Mouse (Mus musculus): ENCODE measurements around the gene Grwd1. TPM values are rescaled to one million over a fixed set of nuclear protein-coding genes. Genes with fewer than 3 reads are reported as not detected.

Grwd1 gene
- polyA plus RNA-seq, 1 experiment, result 126 TPM

GRCm38 (mm10) chr7:45793969-45794585 is 36.7 kb downstream of the Grwd1 start:
- TF ChIP-seq GATA1 (IDR thresholded peaks at IDR 0.05; ENCODE audit: low read length), result no peak

- TF ChIP-seq GATA1 (IDR thresholded peaks at IDR 0.05; ENCODE audit: low read length), result no peak
Observed at GRCm38 (mm10) chr7:45793240-45793639, 37.5 kb downstream of the Grwd1 start.

- no peak for TF ChIP-seq GATA1 (IDR thresholded peaks at IDR 0.05; ENCODE audit: low read length)
Observed at GRCm38 (mm10) chr7:45791756-45792490, 38.8 kb downstream of the Grwd1 start.

- TF ChIP-seq GATA1 (IDR thresholded peaks at IDR 0.05; ENCODE audit: low read length), result no peak
Observed at GRCm38 (mm10) chr7:45790721-45791120, 40.0 kb downstream of the Grwd1 start.

- no peak for TF ChIP-seq GATA1 (IDR thresholded peaks at IDR 0.05; ENCODE audit: low read length)
Observed at GRCm38 (mm10) chr7:45787642-45788041, 43.1 kb downstream of the Grwd1 start.

- no peak for TF ChIP-seq GATA1 (IDR thresholded peaks at IDR 0.05; ENCODE audit: low read length)
Observed at GRCm38 (mm10) chr7:45786661-45787413, 43.9 kb downstream of the Grwd1 start.

GRCm38 (mm10) chr7:45786136-45786578 is 44.6 kb downstream of the Grwd1 start:
- TF ChIP-seq GATA1 (IDR thresholded peaks at IDR 0.05; ENCODE audit: low read length), result no peak

GRCm38 (mm10) chr7:45785388-45786135 is 45.2 kb downstream of the Grwd1 start:
- no peak for TF ChIP-seq GATA1 (IDR thresholded peaks at IDR 0.05; ENCODE audit: low read length)

- TF ChIP-seq GATA1 (IDR thresholded peaks at IDR 0.05; ENCODE audit: low read length), result no peak
Observed at GRCm38 (mm10) chr7:45784524-45785372, 46.0 kb downstream of the Grwd1 start, which contains the start of gene Sult2b1. Sult2b1 (minus strand) TSS chr7:45784669.

GRCm38 (mm10) chr7:45783511-45784091 is 47.1 kb downstream of the Grwd1 start, which contains the start of gene Lmtk3:
Lmtk3 (plus strand) TSS chr7:45783738.
- TF ChIP-seq GATA1 (IDR thresholded peaks at IDR 0.05; ENCODE audit: low read length), result no peak

- no peak for TF ChIP-seq GATA1 (IDR thresholded peaks at IDR 0.05; ENCODE audit: low read length)
Observed at GRCm38 (mm10) chr7:45782271-45782670, 48.5 kb downstream of the Grwd1 start.

- TF ChIP-seq GATA1 (IDR thresholded peaks at IDR 0.05; ENCODE audit: low read length), result no peak
Observed at GRCm38 (mm10) chr7:45779081-45779641, 51.6 kb downstream of the Grwd1 start.

GRCm38 (mm10) chr7:45775237-45775636 is 55.5 kb downstream of the Grwd1 start:
- no peak for TF ChIP-seq GATA1 (IDR thresholded peaks at IDR 0.05; ENCODE audit: low read length)

Other genes starting within 250 kb of the Grwd1 start
- gene Fgf21, start 215.5 kb downstream of the Grwd1 start, polyA plus RNA-seq (2012), result not detected in 2 replicates
- not detected in 2 replicates for gene Fut1, start 213.7 kb downstream of the Grwd1 start, polyA plus RNA-seq (2012)
- gene Izumo1, start 209.1 kb downstream of the Grwd1 start, polyA plus RNA-seq (2012), result 0.11 and 0.14 TPM in 2 replicates
- gene Rasip1, start 203.5 kb downstream of the Grwd1 start, polyA plus RNA-seq (2012), result 1.2 and 1.6 TPM in 2 replicates
- gene Mamstr, start 191.0 kb downstream of the Grwd1 start, polyA plus RNA-seq (2012), result not detected in 2 replicates
- not detected in 2 replicates for gene Fut2, start 164.6 kb downstream of the Grwd1 start, polyA plus RNA-seq (2012)
- gene Ntn5, start 146.9 kb downstream of the Grwd1 start, polyA plus RNA-seq (2012), result 0.11 TPM in 1 of 2 replicates, not detected in the other
- gene Sec1, start 136.5 kb downstream of the Grwd1 start, polyA plus RNA-seq (2012), result not detected in 2 replicates
- gene Car11, start 131.1 kb downstream of the Grwd1 start, polyA plus RNA-seq (2012), result 0.37 and 0.79 TPM in 2 replicates
- gene Dbp, start 125.9 kb downstream of the Grwd1 start, polyA plus RNA-seq (2012), result 22.4 and 28.4 TPM in 2 replicates
- 18,264 and 20,873 TPM in 2 replicates for gene Rpl18, start 115.5 kb downstream of the Grwd1 start, polyA plus RNA-seq (2012)
- 172 and 187 TPM in 2 replicates for gene Sphk2, start 112.9 kb downstream of the Grwd1 start, polyA plus RNA-seq (2012)
- gene Fam83e, start 109.7 kb downstream of the Grwd1 start, polyA plus RNA-seq (2012), result 1.2 TPM in 2 replicates
- not detected in 2 replicates for gene Spaca4, start 105.1 kb downstream of the Grwd1 start, polyA plus RNA-seq (2012)
- 0.03 and 0.04 TPM in 2 replicates for gene Lmtk3, start 47.2 kb downstream of the Grwd1 start, polyA plus RNA-seq (2012)
- gene Sult2b1, start 46.3 kb downstream of the Grwd1 start, polyA plus RNA-seq (2012), result not detected in 2 replicates
- gene Cyth2, start 16.4 kb downstream of the Grwd1 start, polyA plus RNA-seq (2012), result 117 and 133 TPM in 2 replicates
- gene Kcnj14, start 6.2 kb downstream of the Grwd1 start, polyA plus RNA-seq (2012), result 1.1 and 1.3 TPM in 2 replicates
- gene Kdelr1, start 41.8 kb upstream of the Grwd1 start, polyA plus RNA-seq (2012), result 249 and 281 TPM in 2 replicates
- 0.02 TPM in 2 replicates for gene Grin2d, start 47.4 kb upstream of the Grwd1 start, polyA plus RNA-seq (2012)
- gene Syngr4, start 65.8 kb upstream of the Grwd1 start, polyA plus RNA-seq (2012), result 80.3 and 80.6 TPM in 2 replicates
- 44.3 and 60.2 TPM in 2 replicates for gene Tmem143, start 66.0 kb upstream of the Grwd1 start, polyA plus RNA-seq (2012)
- 1.4 and 2.5 TPM in 2 replicates for gene Emp3, start 90.5 kb upstream of the Grwd1 start, polyA plus RNA-seq (2012)
- gene Ccdc114, start 93.1 kb upstream of the Grwd1 start, polyA plus RNA-seq (2012), result not detected in 2 replicates
- 0.02 and 0.05 TPM in 2 replicates for gene Abcc6, start 199.4 kb upstream of the Grwd1 start, polyA plus RNA-seq (2012)
- 203 and 209 TPM in 2 replicates for gene Nomo1, start 202.8 kb upstream of the Grwd1 start, polyA plus RNA-seq (2012)

Measured in G1E-ER4 (cell line).